Mouse (Mus musculus) hindbrain, embryonic 11.5 days (tissue): ENCODE results near the gene Zfp866. TPM values are rescaled to one million over a fixed set of nuclear protein-coding genes. Genes with fewer than 3 reads are reported as not detected.

Source experiments
- ATAC-seq: fragments of 200-750 bp; cut with Nextera tagmentation; 2 replicates; pipeline ENCODE4 v1.8.0; 2017; ENCODE audit warnings: mild to moderate bottlenecking, moderate TSS enrichment, moderate library complexity; ENCODE audit not compliant: low FRiP score
- DNase-seq: peaks from one replicate; pipeline ENCODE4 v3.0.0-alpha.2; 2015; ENCODE audit warnings: low spot score
- H3K27ac ChIP-seq: fragments of 300-500 bp; sonication (generic); 2 replicates; pipeline ENCODE4 v1.5.1; 2014; ENCODE audit warnings: mild to moderate bottlenecking, low read depth, low read length
- H3K27me3 ChIP-seq: fragments of 300-500 bp; sonication (generic); 2 replicates; pipeline ENCODE4 v1.6.1; 2014; ENCODE audit warnings: mild to moderate bottlenecking, low read length, moderate library complexity, mixed read lengths; ENCODE audit not compliant: control insufficient read depth, insufficient read depth
- H3K36me3 ChIP-seq: fragments of 300-500 bp; sonication (generic); 2 replicates; pipeline ENCODE4 v1.6.1; 2014; ENCODE audit warnings: mild to moderate bottlenecking, low read length, moderate library complexity, mixed read lengths; ENCODE audit not compliant: control insufficient read depth, insufficient read depth
- H3K4me1 ChIP-seq: fragments of 300-500 bp; sonication (generic); replicated peaks from 2 replicates; pipeline ENCODE4 v1.6.1; 2014; ENCODE audit warnings: low read length, mixed read lengths; ENCODE audit not compliant: control insufficient read depth, insufficient read depth
- H3K4me2 ChIP-seq: fragments of 300-500 bp; sonication (generic); replicated peaks from 2 replicates; pipeline ENCODE4 v1.6.1; 2014; ENCODE audit warnings: mild to moderate bottlenecking, low read depth, low read length
- H3K4me3 ChIP-seq: fragments of 300-500 bp; sonication (generic); 2 replicates; pipeline ENCODE4 v1.5.1; 2014; ENCODE audit warnings: low read depth, low read length
- H3K9ac ChIP-seq: fragments of 300-500 bp; sonication (generic); 2 replicates; pipeline ENCODE4 v1.6.1; 2014; ENCODE audit warnings: low read depth, low read length
- H3K9me3 ChIP-seq: fragments of 300-500 bp; sonication (generic); 2 replicates; pipeline ENCODE4 v1.6.1; 2016; ENCODE audit warnings: low read length; ENCODE audit not compliant: control insufficient read depth
- WGBS: fragments of 180-500 bp; shearing (Covaris S2); extraction: QIAGEN DNeasy Blood & Tissue Kit; methylation state at CpG from one replicate; pipeline ENCODE4 v1.1.7; 2014; 5-methylcytosine and 5-hydroxymethylcytosine counted together
- polyA plus RNA-seq: library from polyadenylated mRNA; unstranded; fragments of >200 nt; fragmentation: Nextera tagmentation; extraction: Ambion mirVana; gene quantifications from 2 replicates; pipeline ENCODE4 v1.2.1, GENCODE M21; 2014

Zfp866 gene
- polyA plus RNA-seq, 1 experiment from 2014 or later = 44.5 TPM

- Histone ChIP-seq H3K4me2 (peak overlapping the region; percentile 54), H3K27me3 (no peaks in the 10 kb centered on the region), H3K27ac (peak overlapping the region; percentile 71), H3K36me3 (peaks cover 7% of the 10 kb centered on the region; the same call in 1 of the 2 replicates), H3K4me1 (0 out of 2 replicates have a peak, but pooled peaks cover 2% of the 10 kb centered on the region), H3K9me3 (no peaks in the 10 kb centered on the region), H3K4me3 (peak overlapping the region; percentile 100), H3K9ac (peak overlapping the region; percentile 98)
- peak; percentile 78 for ATAC-seq
- WGBS = under 1% methylated on average over 44 of the region's 48 CpGs
- DNase-seq = peak; percentile 63
These were observed 564 bp upstream of the Zfp866 start for GRCm38 (mm10) chr8:69791415-69792068.

- H3K4me1 ChIP-seq = 0 out of 2 replicates have a peak, but pooled peaks cover 2% of the 10 kb centered on the region
- no peak overlapping the region for H3K27ac ChIP-seq
- H3K27me3 ChIP-seq = no peaks in the 10 kb centered on the region
- H3K4me3 ChIP-seq = peak overlapping the region; percentile 100
- peak overlapping the region; percentile 98 for H3K9ac ChIP-seq
- ATAC-seq (0 out of 2 replicates have a peak, but pooled peaks have one; percentile 13), DNase-seq (peak; percentile 14)
- H3K4me2 ChIP-seq = peak overlapping the region; percentile 34
- no peaks in the 10 kb centered on the region for H3K9me3 ChIP-seq
- WGBS = 36% methylated on average over 11 of the region's 11 CpGs
- H3K36me3 ChIP-seq = 0 out of 2 replicates have a peak, but pooled peaks cover 2% of the 10 kb centered on the region
These were observed 614 bp downstream of the Zfp866 start for GRCm38 (mm10) chr8:69790364-69790763.

- Histone ChIP-seq H3K27me3 (no peaks in the 10 kb centered on the region), H3K4me1 (0 out of 2 replicates have a peak, but pooled peaks cover 2% of the 10 kb centered on the region), H3K9me3 (no peaks in the 10 kb centered on the region), H3K4me2 (no peak overlapping the region), H3K4me3 (no peak overlapping the region), H3K36me3 (no peaks in the 10 kb centered on the region), H3K27ac (no peak overlapping the region), H3K9ac (no peak overlapping the region)
- WGBS = 88% methylated on average over 5 of the region's 5 CpGs
- DNase-seq = no peak
- ATAC-seq = no peak
These were observed 1.2 kb downstream of the Zfp866 start for GRCm38 (mm10) chr8:69789731-69790130.

- DNase-seq = no peak
- Histone ChIP-seq H3K4me2 (no peak overlapping the region), H3K27ac (no peak overlapping the region), H3K9ac (no peak overlapping the region), H3K4me3 (no peak overlapping the region), H3K9me3 (no peaks in the 10 kb centered on the region), H3K36me3 (no peaks in the 10 kb centered on the region), H3K4me1 (0 out of 2 replicates have a peak, but pooled peaks cover 2% of the 10 kb centered on the region), H3K27me3 (no peaks in the 10 kb centered on the region)
- no peak for ATAC-seq
- 92% methylated on average over 5 of the region's 5 CpGs for WGBS
These were observed 1.9 kb downstream of the Zfp866 start for GRCm38 (mm10) chr8:69789105-69789504.

GRCm38 (mm10) chr8:69777111-69777510 lies 13.9 kb downstream of the Zfp866 start:
- no peak overlapping the region for H3K4me2 ChIP-seq
- no peak for DNase-seq
- no peaks in the 10 kb centered on the region for H3K36me3 ChIP-seq
- 66% methylated on average over 10 of the region's 12 CpGs for WGBS
- no peak overlapping the region for H3K9ac ChIP-seq
- no peaks in the 10 kb centered on the region for H3K9me3 ChIP-seq
- H3K27ac ChIP-seq = no peak overlapping the region
- ATAC-seq = no peak
- no peaks in the 10 kb centered on the region for H3K27me3 ChIP-seq
- peaks cover 3% of the 10 kb centered on the region; the same call in 1 of the 2 replicates for H3K4me1 ChIP-seq
- no peak overlapping the region for H3K4me3 ChIP-seq

- H3K27ac ChIP-seq = no peak overlapping the region; the same call in 1 of the 2 replicates
- H3K36me3 ChIP-seq = no peaks in the 10 kb centered on the region
- H3K4me2 ChIP-seq = peak overlapping the region; percentile 8; the same call in 1 of the 2 replicates
- no peak for DNase-seq
- no peaks in the 10 kb centered on the region for H3K27me3 ChIP-seq
- H3K9me3 ChIP-seq = no peaks in the 10 kb centered on the region
- ATAC-seq = no peak
- H3K4me1 ChIP-seq = peaks cover 3% of the 10 kb centered on the region; the same call in 1 of the 2 replicates
- no peak overlapping the region; the same call in 1 of the 2 replicates for H3K4me3 ChIP-seq
- H3K9ac ChIP-seq = peak overlapping the region; percentile 94; the same call in 1 of the 2 replicates
- WGBS = 62% methylated on average over 2 of the region's 2 CpGs
These were observed 15.8 kb downstream of the Zfp866 start for GRCm38 (mm10) chr8:69775149-69775534.

- ATAC-seq (peak; percentile 99), DNase-seq (peak; percentile 93)
- H3K27ac ChIP-seq = peak within 1 kb of the TSS; percentile 99
- H3K4me2 ChIP-seq = peak within 1 kb of the TSS; percentile 42
- H3K27me3 ChIP-seq = no peaks in the 10 kb centered on the region
- WGBS = under 1% methylated on average over 41 of the region's 41 CpGs
- H3K4me1 ChIP-seq = peaks cover 3% of the 10 kb centered on the region; the same call in 1 of the 2 replicates
- H3K9me3 ChIP-seq = no peaks in the 10 kb centered on the region
- peak within 1 kb of the TSS; percentile 74 for H3K4me3 ChIP-seq
- no peaks in the 10 kb centered on the region for H3K36me3 ChIP-seq
- H3K9ac ChIP-seq = peak within 1 kb of the TSS; percentile 94
These were observed 16.4 kb downstream of the Zfp866 start, which contains the start of gene Gm20422 for GRCm38 (mm10) chr8:69774503-69775148. Gm20422 (minus strand) TSS chr8:69774886.

GRCm38 (mm10) chr8:69772106-69772505 lies 18.9 kb downstream of the Zfp866 start:
- no peak for ATAC-seq
- H3K27me3 ChIP-seq = no peaks in the 10 kb centered on the region
- no peaks in the 10 kb centered on the region for H3K9me3 ChIP-seq
- H3K36me3 ChIP-seq = peaks cover 8% of the 10 kb centered on the region
- WGBS = 90% methylated on average over 2 of the region's 2 CpGs
- no peak overlapping the region for H3K9ac ChIP-seq
- DNase-seq = no peak
- H3K4me2 ChIP-seq = no peak overlapping the region
- H3K4me3 ChIP-seq = no peak overlapping the region
- peaks cover 3% of the 10 kb centered on the region; the same call in 1 of the 2 replicates for H3K4me1 ChIP-seq
- no peak overlapping the region for H3K27ac ChIP-seq
